Mouse (Mus musculus) adrenal gland, postnatal 14 days (tissue): ENCODE measurements around the gene Olfr1393. TPM values are rescaled to one million over a fixed set of nuclear protein-coding genes. Genes with fewer than 3 reads are reported as not detected.
"Not testable (repeated sequence)": the region's sequence is repeated elsewhere in the genome, so short reads cannot be mapped to it uniquely, and the experiment has no call there.

ENCODE experiments used
- DNase-seq: peaks from one replicate; pipeline ENCODE4 v3.0.0; 2021; ENCODE audit warnings: mixed read lengths
- total RNA-seq: library from RNA; stranded (reverse); gene quantifications from 2 replicates; pipeline ENCODE4 v1.2.3, GENCODE M21; 2021

Olfr1393 gene
- total RNA-seq, 1 experiment from 2014 or later, result not detected

DNA sequence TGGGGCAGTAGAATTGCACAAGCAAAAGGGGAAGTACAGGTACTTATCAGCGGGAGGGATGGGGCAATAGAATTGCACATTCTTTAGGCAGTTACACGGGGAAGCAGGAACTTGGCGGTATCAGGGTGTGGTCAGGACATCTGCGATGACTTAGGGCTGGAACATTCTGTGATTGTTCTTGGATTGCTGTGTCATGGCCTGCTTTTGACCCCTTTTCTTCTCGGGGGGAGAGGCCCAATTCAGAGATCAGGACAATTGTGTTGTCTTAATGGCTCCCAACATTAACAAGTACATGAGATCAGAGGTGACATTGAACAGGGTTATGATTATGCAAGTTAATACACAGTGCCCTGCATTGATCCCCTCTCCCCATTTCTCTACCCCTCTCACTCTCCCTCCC lies 30.4 kb downstream of the Olfr1393 start:
- DNase-seq, result not testable (repeated sequence)

DNA sequence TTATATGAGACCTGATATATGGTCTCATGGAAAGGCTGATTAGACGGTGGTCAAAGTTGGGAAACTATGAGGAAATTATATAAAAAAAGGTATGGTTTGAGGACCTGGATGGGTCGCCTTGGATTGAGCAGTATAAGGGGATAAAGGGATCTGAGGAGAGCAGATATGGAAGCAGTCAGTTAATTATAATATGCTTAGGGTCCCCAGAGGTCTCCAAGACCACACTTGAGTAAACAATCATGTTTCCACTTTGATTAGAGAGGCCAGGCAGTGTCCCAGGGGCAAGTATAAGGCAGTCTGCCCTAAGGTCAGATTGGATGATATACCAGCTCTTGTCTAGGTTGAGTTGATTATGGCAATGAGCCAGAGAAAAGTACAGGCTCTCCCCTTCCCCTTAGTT lies 44.3 kb downstream of the Olfr1393 start, which contains the start of gene Olfr1391:
TSS of gene Olfr1391 (plus strand) at position 301 of the 400 bp plus-strand sequence.
- no peak for DNase-seq

DNA sequence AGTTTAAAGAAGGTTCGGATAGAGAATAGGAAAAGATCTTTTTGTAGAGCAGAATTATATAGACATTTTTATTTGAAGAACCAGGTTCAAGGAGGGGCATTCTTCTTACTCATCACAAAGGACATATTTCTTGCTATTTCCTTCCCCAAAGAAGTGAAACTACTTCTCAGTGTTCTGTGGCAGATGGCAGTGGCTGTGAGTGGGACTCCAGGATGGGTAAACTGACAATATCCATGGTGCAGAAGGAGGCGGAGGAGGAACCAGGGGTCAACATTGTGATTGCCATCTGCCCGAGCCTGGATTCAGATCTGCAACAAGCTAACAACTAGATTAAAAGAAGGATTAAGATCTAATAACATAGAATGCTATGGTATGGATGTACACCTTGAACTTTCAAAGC lies 48.6 kb downstream of the Olfr1393 start:
- no peak for DNase-seq

DNA sequence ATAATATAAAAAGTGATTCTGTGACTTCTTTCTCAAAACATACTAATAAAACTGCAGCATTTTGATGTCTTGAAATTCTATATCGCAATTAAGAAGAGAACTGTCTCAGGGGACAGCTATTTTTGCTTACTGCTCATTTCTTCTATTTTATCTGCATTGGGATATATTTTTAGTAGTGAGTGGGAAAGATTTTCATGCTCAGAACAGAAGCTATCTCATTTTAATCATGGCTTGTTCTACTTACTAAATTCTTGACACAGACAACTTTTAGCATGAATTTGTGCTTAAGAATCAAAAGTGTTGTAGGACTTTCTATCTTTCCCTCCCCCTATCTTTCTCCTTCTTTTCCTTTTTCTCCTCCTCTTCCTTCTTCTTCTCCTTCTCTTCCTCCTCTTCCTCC lies 51.6 kb downstream of the Olfr1393 start:
- no peak for DNase-seq

Other genes with a start within 250 kb of the Olfr1393 start
- 3.4 and 9.1 TPM in 2 replicates for gene 9930111J21Rik2, start 227.1 kb upstream of the Olfr1393 start, total RNA-seq
- 0.44 and 3.5 TPM in 2 replicates for gene Tgtp2, start 214.1 kb upstream of the Olfr1393 start, total RNA-seq
- gene Ifi47, start 201.7 kb upstream of the Olfr1393 start, total RNA-seq, result 5.1 and 8.9 TPM in 2 replicates
- gene Olfr1396, start 163.4 kb upstream of the Olfr1393 start, total RNA-seq, result 0.53 and 0.67 TPM in 2 replicates
- not detected in 2 replicates for gene Olfr1395, start 136.0 kb upstream of the Olfr1393 start, total RNA-seq
- not detected in 2 replicates for gene Olfr1394, start 123.9 kb upstream of the Olfr1393 start, total RNA-seq
- 32.0 and 38.6 TPM in 2 replicates for gene Btnl9, start 91.1 kb upstream of the Olfr1393 start, total RNA-seq
- 33.2 and 36.9 TPM in 2 replicates for gene Zfp62, start 75.0 kb upstream of the Olfr1393 start, total RNA-seq
- 95.9 and 96.7 TPM in 2 replicates for gene Mgat1, start 34.1 kb upstream of the Olfr1393 start, total RNA-seq
- gene Olfr1392, start 7.0 kb downstream of the Olfr1393 start, total RNA-seq, result not detected in 2 replicates
- gene Olfr10, start 26.4 kb downstream of the Olfr1393 start, total RNA-seq, result not detected in 2 replicates
- not detected in 2 replicates for gene Olfr1391, start 44.4 kb downstream of the Olfr1393 start, total RNA-seq
- not detected in 2 replicates for gene Olfr1390, start 56.9 kb downstream of the Olfr1393 start, total RNA-seq
- gene Olfr1389, start 144.8 kb downstream of the Olfr1393 start, total RNA-seq, result not detected in 2 replicates
- 0.15 and 0.19 TPM in 2 replicates for gene Olfr1388, start 158.3 kb downstream of the Olfr1393 start, total RNA-seq
- not detected in 2 replicates for gene Olfr1387, start 177.0 kb downstream of the Olfr1393 start, total RNA-seq
- gene Olfr1386, start 186.7 kb downstream of the Olfr1393 start, total RNA-seq, result not detected in 2 replicates
- gene Olfr1385, start 210.8 kb downstream of the Olfr1393 start, total RNA-seq, result not detected in 2 replicates
- gene Olfr1384, start 228.4 kb downstream of the Olfr1393 start, total RNA-seq, result not detected in 2 replicates
- 0.53 and 0.93 TPM in 2 replicates for gene Olfr1383, start 241.3 kb downstream of the Olfr1393 start, total RNA-seq
- not detected in 2 replicates for gene Olfr1382, start 249.9 kb downstream of the Olfr1393 start, total RNA-seq